Mouse (Mus musculus) urinary bladder, adult 2 months (tissue): ENCODE data around the gene Vmn1r165. TPM values are rescaled to one million over a fixed set of nuclear protein-coding genes. Genes with fewer than 3 reads are reported as not detected.
"Not testable (repeated sequence)": the region's sequence is repeated elsewhere in the genome, so short reads cannot be mapped to it uniquely, and the experiment has no call there.

ENCODE experiments used
- DNase-seq: peaks from one replicate; pipeline ENCODE4 v3.0.0; 2022; ENCODE audit warnings: low spot score
- polyA plus RNA-seq: library from polyadenylated mRNA; depleted of rRNA; stranded (reverse); fragments of >200 nt; gene quantifications from 2 replicates; pipeline ENCODE4 v1.2.3, GENCODE M21; 2012; rRNA removed

Vmn1r165 gene
- polyA plus RNA-seq: not detected in 2 replicates

- DNase-seq: not testable (repeated sequence)
Measured at GRCm38 (mm10) chr7:23217032-23217431, at the start of gene Vmn1r165. Gene Vmn1r165, plus strand, starts transcription at chr7:23217332.

- DNase-seq: not testable (repeated sequence)
Measured at GRCm38 (mm10) chr7:23251582-23251981, 34.5 kb downstream of the Vmn1r165 start, which contains the start of gene Vmn1r166. Gene Vmn1r166, minus strand, starts transcription at chr7:23251682.

Other genes with a start within 250 kb of the Vmn1r165 start
- not detected in 2 replicates for gene Gm4214, start 232.7 kb upstream of the Vmn1r165 start, polyA plus RNA-seq
- not detected in 2 replicates for gene Gm4216, start 197.4 kb upstream of the Vmn1r165 start, polyA plus RNA-seq
- not detected in 2 replicates for gene Vmn1r163, start 161.8 kb upstream of the Vmn1r165 start, polyA plus RNA-seq
- not detected in 2 replicates for gene Gm8720, start 149.9 kb upstream of the Vmn1r165 start, polyA plus RNA-seq
- not detected in 2 replicates for gene Gm10662, start 72.9 kb upstream of the Vmn1r165 start, polyA plus RNA-seq
- gene Vmn1r166, start 34.4 kb downstream of the Vmn1r165 start, polyA plus RNA-seq: not detected in 2 replicates
- not detected in 2 replicates for gene Gm6902, start 61.6 kb downstream of the Vmn1r165 start, polyA plus RNA-seq
- gene Nlrp4e, start 83.9 kb downstream of the Vmn1r165 start, polyA plus RNA-seq: not detected in 2 replicates
- gene Nlrp5, start 168.6 kb downstream of the Vmn1r165 start, polyA plus RNA-seq: 0.03 TPM in 1 of 2 replicates, not detected in the other